Mouse (Mus musculus) thymus, adult 2 months (tissue): Measurements from ENCODE around the gene Ramp3.

Experiments used
- CTCF ChIP-seq: fragments of 200-500 bp; IDR thresholded peaks from 2 replicates; pipeline ENCODE4 v1.5.1; 2012; ENCODE audit warnings: mild to moderate bottlenecking, control low read depth, low read length, moderate library complexity, borderline replicate concordance; ENCODE audit not compliant: control insufficient read depth, poor library complexity, insufficient read depth; ENCODE audit errors: extremely low read depth
- POLR2A ChIP-seq: fragments of 200-500 bp; IDR thresholded peaks from 2 replicates; pipeline ENCODE4 v1.6.1; 2012; ENCODE audit warnings: mild to moderate bottlenecking, low read length, control low read depth, moderate library complexity; ENCODE audit not compliant: control insufficient read depth, poor library complexity, insufficient read depth; ENCODE audit errors: extremely low read depth

DNA sequence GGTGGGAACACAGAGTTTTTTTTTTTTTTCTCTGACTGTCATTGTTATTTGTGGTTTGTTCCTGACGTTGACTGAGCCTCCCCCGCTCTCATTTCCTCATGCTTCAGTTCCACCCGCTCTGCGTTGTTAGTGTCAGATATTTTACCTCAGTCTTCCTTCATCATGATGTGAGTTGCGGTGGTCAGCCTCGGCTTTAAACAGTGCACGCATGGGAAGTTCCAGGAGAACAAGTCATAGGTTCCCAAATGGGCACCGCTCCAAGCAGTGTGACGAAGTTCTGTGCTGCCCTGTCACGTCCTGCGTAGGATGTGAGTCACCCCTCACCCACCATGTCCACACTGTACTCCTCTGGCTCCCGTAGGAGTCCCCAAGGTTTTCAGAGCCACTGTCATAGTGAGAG lies 36.9 kb downstream of the Ramp3 start:
- TF ChIP-seq CTCF (no peak), POLR2A (no peak)
